Mouse (Mus musculus): ENCODE data around the gene Rsph14.
"Not testable (repeated sequence)": the region's sequence is repeated elsewhere in the genome, so short reads cannot be mapped to it uniquely, and the experiment has no call there.

Gene Rsph14

DNA sequence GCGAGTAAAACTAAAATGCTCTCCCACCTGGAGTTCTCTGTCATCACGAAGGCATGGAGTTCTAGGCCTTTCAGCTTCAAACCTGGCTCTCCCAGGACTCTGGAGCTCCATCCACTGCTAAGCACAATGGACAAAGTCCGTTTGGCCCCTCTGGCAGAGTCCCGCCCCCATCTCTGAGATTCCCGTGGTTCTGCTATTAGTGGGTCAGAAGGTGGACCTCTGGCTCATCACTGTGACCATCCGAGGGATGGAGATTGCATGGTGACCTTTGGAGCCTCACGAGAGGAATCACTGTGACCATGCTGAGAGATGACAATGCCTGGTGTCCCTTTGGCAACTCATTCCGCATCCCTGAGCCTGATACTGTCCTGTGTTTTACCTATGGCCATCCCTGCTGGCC lies 20.5 kb upstream of the Rsph14 start:
- no peak for DNase-seq

DNA sequence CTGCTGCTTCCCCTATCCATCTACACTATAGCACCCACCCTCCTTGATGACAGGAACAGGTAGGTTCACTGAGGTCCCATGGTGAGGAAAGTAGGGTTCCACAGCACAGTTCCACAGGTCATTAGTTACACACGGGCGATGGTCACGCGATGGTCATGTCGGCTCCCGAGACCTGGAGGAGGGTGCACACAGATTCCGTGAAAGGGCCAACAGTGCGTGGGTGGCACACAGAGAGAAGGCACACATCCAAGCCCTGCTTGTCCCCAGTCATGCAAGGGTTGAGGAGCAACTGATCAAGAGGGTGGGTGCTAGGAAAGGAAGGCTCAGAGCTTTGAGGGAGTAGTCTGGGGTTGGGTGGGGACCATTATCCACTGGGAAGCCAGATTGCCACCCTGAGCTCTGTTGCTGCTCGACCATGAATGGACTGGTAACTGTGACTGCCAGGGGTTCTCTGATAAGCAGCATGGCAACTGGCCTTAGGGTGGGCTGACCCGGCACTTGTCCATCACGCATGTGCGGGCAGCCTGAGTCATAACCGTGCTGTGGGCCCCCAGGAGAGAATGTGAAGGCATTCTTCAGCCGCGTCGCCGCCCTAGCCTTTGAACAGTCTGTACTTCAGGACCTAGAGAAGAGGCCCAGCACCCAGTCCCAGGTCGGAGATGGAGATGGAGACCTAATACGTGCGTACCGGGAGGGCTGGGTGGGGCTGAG lies 19.1 kb upstream of the Rsph14 start:
- DNase-seq, result no peak

DNA sequence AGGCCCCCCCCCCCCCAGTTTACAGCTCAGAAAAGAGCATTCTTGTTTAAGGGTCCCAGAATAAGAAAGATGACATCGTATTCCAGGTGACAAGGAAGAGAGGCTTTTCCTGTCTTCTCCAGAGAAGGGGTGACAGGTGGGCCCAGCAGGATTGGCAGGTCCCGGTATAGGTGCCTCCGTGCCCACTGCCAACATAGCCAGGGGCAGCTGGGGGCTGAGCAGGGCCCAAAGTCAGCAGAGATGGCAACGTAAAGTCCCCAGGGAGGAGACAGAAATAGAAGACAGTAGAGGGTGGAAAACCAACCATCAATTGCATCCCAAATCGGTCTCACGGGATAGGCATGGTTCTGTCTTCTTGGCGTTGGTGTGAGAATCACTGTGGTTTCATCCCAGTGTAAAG lies 16.3 kb upstream of the Rsph14 start:
- DNase-seq, result no peak

DNA sequence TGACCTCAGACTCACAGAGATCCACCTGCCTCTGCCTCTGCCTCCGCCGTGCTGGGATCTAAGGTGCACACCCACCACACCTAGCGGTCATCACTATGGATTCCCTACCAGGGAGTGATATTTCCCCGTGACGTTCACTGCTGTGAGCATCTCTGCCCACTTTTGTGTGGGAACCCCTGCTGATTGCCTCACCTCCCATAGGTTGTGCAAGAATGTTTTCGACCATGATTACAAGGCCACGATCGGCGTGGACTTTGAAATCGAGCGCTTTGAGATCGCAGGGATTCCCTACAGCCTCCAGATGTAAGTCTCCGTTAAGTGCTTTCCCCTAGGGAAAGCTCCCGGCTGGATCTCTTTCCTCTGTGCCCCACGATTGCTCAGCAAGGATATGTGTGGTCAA lies 13.4 kb upstream of the Rsph14 start:
- DNase-seq, result no peak

DNA sequence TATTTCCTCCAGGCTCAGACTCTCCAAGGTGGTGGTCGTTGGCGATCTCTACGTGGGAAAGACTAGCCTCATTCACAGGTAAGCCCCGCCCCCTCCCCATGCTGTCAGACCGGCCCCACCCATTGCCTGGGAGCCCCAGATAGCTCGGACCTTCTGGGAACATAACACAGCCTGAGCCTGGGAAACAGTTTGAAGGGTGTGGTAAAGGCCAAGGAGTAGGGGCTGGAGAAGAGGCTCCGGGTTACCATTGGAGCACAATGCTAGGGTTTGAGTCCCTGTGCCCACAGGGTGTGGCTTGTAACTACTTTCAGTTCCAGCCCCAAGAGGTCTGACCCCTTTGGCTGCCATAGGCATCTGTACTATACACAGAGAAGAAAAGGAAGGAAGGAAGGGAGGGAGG lies 12.1 kb upstream of the Rsph14 start:
- DNase-seq, result no peak

DNA sequence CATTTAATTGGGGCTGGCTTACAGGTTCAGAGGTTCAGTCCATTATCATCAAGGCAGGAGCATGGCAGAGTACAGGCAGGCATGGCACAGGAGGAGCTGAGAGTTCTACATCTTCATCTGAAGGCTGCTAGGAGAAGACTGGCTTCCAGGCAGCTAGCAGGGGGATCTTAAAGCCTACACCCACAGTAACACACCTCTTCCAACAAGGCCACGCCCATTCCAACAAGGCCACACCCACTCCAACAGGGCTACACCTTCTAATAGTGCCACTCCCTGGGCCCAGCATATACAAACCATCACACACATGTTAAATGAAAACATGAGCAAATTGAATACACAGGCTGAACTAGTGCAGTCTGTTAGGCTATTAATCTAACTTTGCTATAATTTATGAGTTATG lies 9.7 kb upstream of the Rsph14 start:
- not testable (repeated sequence) for DNase-seq

DNA sequence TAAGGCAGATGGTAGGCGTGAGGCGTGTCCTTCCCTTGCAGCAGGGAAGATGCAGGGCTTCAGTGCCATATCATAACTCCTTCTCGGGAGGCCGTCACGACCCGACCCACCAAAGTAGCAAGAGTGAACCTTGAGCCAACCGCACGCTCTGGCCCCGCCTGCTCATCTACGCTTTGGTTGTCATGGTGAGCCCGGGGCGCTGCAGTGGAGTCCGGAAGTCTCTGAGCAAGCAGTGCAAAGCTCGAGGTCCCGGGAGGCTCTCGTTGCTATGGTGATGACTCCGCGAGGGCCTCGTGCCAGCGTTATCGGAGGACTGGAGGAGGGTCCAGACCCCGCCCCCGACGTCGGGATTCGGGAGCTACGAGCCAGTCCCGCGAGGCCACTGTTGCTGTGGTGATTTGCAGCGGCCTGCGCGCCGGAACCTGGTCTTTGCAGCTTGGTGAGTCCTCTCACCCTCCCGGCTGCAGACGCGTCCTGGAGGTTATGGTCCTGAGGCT lies 4.5 kb upstream of the Rsph14 start, which contains the start of gene Rab36:
Gene Rab36, plus strand, starts transcription at position 176 of the 497 bp plus-strand sequence.
- peak; percentile 87 for DNase-seq

DNA sequence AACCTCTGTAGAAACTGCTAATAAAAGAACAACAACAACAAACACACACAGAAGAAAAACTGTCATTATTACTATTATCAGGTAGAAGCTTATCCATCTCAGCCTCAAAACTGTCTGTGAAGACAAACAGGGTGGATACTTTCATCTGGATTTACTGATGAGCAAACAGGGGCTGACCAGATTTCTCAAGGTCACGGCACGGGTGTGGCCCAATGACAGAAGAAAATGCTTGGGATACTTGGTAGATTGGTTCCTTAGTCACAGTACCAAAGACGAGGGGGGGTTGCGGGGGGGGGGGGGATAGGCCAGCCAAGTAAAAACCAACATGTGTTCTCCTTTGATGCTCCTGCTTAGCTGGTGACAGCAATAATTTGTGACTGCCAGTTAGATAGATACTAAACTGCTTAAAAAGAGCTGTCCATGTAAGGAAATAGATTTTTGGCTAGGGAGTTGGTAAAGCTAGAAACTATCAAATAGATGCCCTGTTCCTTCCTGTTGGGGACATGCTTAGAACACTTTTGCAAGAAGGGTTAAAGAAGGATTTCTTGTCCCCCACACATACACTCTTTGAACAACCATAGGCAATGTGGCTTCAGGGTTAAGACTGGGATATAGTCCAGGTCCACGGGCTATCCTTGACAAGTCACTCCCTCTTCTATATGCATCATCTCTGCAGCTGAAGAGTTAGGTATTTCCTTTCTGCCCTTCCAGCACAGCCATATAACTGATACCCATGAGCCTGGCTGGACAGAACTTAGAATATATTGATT lies 856 bp downstream of the Rsph14 start:
- no peak for DNase-seq

DNA sequence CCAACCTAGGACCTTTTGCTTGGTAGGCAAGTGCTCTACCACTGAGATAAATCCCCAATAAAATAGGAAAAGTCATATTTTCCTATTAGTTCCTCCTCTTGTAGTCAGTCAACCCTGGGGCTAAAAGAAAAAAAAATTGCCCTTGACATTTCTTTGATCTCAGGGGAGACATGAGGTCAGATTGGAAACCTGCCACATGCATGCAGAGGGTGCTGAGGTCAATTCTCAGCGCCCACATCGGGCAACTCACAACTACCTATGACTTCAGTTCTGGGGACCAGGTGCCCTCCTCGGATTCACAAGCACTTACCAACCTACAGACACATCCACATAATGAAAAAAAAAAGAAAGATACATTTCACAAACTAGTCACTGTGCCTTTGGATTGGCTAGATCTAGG lies 2.2 kb downstream of the Rsph14 start:
- no peak for DNase-seq

DNA sequence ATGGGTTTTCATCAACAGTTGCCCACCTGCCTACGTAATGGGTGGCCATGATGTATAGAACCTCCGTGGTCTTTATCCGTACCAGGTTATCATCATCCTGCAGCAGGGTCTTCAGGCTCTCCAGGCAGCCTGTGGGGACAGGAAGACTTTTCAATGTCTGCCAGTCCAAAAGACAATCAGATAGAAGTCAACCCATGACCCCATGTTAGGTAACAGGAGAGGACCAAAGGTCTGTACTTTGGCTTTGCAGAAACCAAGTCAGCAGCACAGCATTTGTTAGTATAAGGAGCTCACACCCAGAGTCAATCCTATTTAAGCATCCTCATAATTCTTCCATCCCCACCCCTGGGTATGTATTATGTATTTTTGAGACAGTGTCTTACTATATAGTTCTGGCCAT lies 2.7 kb downstream of the Rsph14 start:
- no peak for DNase-seq

DNA sequence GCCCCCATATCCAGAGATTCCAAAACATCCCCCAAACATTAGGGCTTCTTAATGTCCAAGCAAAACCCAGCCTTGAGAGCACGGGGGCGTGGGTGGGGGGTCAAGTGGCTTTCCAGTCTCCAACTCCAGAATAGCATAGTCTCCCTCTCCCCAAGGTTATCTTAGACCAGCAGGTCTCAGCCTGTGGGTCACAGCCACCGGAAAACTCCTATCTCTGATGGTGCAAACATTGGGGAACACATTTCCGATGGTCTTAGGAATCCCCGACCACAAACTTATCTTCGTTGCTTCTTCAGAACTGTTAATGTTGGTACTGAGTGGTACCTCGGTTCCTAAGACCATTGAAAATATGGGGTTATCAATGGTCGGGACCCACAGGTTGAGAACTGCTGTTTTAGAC lies 3.6 kb downstream of the Rsph14 start:
- DNase-seq, result no peak

DNA sequence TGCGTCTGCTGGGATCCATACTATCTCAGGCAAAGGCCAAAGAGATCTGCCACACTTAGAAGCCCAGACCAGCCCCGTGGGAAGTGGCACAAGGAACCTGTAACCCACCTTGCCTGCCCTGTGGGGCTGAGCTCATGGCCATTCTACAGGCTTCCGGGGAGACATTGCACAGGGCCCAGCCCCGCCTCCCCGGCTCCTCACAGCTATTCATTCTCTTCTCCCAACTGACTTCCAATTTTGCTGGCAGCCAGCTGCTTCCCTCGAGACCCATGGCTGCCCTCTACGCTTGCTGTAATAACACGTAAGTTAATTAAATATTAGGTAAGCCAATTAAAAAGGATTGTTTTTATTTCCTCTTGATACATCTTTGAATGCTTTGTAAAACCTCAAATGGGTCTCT lies 5.9 kb downstream of the Rsph14 start:
- DNase-seq, result no peak

DNA sequence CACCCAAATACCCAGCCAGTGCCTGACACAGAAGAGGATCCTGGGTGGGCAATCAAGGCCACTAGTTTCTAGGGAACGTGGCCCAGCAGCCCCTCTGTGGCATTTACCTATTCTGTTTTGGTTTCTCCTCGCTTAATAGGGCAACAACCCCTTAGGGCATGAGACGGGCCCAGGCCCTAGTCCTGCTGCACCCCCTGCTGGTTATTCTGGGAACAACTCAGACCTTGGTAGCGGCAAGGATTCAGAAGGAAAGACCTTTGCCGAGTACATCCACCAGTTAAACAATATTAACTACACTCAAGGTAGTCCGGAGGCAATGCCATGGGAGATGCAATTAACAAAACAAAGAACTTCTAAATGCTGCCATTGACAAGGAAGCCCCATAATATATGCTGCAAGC lies 11.2 kb downstream of the Rsph14 start:
- peak; percentile 83 for DNase-seq

DNA sequence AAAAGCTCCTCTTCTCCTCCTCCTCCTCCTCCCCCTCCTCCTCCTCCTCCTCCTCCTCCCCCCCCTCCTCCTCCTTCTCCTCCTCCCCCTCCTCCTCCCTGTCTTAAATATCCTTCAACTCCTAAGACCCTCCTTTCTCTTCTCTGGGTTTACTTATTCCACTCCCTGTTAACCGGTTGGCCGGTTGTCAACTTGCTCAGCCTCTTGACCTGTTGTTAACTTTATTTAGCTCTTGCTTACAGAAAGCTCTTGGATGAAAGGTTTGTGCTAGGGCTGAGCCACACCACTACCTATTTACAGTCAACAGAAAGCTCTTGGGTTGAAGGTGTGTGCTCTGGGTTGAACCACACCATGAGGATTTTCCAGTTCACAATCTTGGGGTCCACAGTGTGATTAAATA lies 12.1 kb downstream of the Rsph14 start:
- DNase-seq, result no peak

DNA sequence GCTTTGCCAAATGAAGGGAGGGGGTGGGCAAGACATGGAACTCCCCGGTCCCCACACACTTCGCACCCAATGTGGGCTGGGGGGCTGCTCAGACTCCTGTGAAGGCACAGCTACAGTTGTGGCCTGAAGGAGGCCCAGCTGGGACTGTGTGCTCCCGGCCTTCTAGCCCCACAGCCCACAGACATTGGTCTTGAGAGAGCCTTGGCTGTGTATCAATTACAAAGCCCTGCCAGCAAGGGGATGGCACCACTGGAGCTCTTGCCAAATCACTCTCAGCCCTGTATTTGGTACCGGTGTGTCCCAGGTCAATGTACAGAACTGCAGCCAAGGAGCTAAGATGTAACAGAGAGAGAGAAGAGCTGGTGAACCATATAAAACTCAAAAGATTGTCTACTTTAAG lies 15.9 kb downstream of the Rsph14 start:
- no peak for DNase-seq

DNA sequence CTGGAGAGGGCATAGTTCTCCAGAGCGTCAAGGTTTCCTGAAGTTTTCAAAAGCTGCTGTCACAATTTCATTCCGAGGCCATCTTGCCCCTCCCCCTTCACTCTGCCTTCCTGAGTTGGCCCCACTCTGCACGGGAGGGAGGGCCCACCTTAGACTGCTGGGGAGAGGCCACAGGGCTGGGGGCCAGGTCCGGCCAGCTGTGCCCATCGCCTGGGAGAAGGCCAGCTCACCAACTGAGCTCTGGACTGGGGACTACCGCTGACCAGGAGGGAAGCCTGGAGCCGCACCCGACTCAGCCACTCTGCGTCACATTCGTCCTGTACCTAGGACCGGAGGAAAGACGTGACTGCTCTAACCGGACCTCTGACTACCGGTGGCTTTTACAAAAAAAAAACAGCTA lies 16.9 kb downstream of the Rsph14 start:
- DNase-seq, result no peak

DNA sequence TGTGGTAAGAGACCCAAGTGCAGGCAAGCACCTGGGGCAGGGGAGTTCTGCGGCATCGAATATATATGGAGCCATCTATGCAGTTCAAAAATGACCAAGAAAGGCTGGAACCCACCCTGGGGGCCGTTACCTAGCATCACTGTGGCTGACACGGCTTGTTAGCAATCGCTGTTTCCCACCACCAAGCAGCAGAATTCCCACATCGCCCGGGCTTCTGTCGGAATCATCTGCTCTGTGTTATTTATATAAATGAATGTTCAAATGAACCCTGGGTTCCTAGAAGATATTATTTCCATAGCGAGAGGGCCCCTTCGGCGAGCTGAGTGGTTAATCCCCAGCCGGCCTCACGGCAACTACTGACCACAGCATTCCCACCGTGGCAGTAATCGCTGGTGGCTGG lies 21.7 kb downstream of the Rsph14 start:
- no peak for DNase-seq

DNA sequence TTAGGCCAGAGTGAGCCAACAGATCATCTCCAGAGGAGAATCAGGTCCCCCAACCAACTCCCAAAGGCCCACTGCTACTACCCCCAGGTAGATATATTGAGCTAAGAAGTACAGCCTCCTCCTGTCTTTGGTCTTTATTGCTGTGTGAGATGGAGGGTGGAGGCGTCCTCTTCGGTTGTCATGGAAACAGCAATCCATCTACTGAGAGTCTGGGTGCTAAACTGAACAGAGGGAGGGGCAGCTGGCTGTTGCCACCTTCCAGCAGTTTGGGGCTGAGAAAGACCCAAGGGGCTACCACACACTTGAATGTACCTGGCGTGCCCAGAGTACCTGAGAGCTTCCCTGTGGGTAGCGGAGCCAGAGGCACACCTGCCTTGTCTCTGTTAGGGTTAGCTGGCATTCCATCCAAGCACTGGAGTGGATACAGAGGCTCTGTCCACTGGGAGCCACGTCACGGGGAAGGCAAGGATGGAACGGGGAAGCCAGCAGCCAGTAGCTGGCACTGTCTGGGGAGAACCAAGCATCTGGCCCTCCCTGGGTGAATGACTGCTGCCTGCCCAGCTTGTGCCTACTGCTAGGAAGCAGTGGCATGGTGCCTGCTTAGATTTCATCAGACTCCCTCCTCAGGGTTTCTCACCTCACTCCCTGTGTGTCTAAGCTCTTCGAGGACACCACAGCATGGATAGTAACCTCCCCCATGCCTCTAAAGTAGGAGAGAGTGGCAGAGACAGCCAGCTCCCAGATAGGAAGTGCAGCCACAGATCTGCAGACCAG lies 25.3 kb downstream of the Rsph14 start:
- DNase-seq, result no peak

DNA sequence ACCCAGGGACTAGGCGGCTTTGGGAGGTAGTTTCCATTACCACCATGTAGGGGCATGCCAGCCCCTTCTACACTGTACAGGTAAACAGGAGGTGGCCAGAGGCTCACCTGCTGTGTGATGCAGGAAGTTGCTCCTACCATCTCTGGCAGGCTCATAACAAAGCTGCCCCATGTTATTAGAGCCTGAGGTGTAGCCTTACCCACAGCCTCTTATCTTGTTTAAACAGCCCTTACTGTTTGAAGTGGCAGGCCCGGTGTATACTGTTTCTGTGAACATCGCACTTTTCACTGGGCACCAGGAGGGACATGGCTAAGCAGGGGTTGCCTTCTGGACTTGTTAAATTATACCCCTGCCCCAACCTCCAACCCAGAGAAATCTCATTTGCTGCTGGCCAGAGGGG lies 28.3 kb downstream of the Rsph14 start:
- no peak for DNase-seq

DNA sequence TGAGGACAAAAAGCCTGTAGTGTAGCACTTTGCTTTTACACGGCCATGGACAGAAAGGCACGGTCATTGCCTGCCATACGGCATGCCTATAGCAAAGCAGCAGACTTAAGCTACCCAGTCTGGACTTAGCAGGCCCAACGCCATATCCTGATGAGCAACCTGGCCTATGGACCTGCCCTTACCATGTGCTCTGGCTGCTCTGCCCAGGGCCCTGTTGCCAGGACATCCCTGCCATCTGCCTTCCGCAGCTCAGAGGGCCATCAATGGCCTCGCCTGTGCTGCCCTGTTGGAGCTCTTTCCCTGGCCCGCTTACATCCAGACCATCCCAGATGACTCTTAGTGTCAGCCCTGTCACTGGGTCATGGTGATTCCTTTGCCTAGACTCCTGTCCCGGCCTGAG lies 31.0 kb downstream of the Rsph14 start:
- DNase-seq, result peak; percentile 85

DNA sequence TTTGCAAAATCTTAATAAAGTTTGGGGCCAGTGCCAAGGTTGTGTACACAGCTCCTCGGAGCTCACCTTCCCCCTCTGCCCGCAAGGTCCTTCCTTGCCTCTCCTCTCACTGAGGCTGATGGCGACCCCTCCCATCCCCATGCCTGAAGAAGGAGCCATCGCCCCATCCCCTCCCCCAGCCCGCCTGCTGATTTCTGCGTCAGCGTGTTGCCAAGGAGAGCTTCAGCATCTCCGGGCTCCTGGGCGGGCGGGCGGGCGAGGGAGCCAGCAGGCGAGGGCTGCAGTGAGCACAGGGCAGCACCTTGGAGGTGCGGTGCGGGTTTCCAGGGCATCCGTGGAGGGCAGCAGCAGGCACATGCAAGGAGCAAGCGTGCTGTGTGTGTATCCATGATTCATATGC lies 37.0 kb downstream of the Rsph14 start:
- DNase-seq, result peak; percentile 28

DNA sequence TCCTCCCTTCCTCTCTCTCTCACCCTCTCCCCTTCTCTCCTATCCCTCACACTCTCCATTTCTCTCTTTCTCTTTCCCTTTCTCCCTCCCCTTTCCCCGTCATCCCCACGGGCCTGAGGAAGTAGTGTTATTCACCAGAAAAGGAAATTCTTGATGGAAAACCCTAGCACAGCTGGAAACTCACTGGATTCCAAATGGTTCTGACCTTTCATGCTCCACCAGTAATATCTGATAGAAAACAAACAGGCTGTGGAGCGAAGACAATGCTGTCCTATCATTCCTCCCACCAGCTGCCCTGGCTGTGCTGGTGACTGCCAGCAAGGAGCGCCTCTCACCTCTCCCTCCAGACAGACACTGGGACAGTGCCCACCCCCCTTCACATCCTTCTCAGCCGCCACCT lies 37.5 kb downstream of the Rsph14 start:
- no peak for DNase-seq

DNA sequence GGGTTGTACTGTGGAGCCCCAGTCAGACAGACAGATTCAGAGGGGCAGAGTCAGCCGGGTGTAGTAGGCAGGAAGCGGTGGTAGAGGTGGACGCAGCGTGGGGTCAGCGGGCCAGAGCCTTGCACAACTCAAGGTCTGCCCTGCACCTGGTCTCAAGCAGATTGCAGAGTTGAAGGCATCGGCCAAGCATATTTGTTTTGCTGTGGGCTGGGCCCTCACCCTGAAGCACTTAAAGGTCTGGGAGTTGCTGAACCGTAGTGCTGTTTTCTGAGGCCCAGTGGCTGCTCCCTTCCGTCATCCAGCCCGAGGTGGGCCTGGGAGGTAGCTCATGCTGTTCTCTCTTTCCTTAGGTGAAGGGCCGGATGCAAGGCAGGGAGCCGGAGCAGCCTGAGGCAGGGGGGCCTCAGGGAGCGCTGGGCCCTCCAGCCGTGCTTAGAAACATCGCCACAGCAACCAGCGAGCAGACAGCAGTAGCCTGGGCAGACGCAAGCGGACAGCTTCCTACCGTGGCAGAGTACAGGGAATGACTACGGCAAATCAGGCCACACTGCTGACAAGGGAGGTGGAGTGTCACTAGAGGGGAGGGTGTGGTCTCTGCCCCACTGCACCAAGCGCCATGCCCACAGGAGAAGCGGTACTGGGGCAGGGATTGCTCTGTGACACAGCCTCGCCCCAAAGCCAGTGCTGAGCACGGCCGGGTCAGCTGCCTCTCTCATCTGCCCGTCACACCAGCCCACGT lies 41.6 kb downstream of the Rsph14 start:
- no peak for DNase-seq
